Mouse (Mus musculus): ENCODE results near the gene Nrxn3. TPM values are rescaled to one million over a fixed set of nuclear protein-coding genes. Genes with fewer than 3 reads are reported as not detected.

Nrxn3 gene
- total RNA-seq, 2 experiments from 2014 or later = 214 to 265 TPM

GRCm38 (mm10) chr12:89711791-89712190, 989.1 kb downstream of the Nrxn3 start:
- intact Hi-C loops (cut with DNase I) = no loop called here
- no peak for DNase-seq (ENCODE audit: low spot score in 2 of 2)

DNA sequence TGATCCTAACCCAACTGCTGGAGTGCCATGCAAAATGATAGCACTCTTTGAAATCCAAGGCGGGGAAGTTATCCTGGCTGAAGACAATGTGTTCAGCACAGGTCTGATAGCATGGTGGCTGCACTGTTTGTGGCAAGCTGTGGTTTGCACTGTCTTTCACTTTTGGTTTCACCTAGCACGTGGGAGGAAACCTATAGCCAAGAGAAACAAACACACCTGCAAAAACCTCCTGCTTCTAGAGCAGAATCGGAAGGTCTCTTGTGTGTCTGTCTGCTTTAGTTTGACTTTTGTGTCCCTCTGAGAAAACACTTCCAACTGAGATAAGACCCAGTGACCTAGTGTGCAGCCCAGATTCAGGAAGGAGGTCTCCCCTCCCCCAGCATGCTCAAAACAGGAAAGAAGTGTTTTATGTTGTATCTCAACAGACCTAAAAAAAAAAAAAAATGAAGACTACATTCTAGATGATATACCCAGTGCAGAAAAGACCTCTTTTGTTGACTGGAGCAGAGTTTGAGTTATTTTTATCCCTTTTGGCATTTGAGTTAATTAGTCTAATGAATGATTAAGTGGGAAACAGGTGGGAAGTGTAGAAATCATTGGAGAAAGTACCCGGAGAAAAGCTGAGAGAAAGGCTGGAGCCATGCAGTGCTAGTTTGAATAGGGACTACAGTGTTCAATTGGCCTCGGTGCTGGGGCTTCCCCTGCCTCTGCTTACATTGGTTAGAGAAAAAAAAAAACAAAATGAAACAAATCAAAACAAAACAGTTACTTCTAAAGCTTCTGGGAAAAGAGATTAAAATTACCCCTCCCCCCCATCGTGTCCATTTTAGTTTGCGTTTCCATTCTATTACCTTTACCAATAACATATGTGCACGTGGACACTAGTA, 996.8 kb downstream of the Nrxn3 start:
- intact Hi-C loops (cut with DNase I) = loop anchor here (5.0 kb wide), 1 partner anchor 73 kb away; no protein-coding TSS in a partner anchor
- DNase-seq (ENCODE audit: low spot score in 2 of 2) = no peak

DNA sequence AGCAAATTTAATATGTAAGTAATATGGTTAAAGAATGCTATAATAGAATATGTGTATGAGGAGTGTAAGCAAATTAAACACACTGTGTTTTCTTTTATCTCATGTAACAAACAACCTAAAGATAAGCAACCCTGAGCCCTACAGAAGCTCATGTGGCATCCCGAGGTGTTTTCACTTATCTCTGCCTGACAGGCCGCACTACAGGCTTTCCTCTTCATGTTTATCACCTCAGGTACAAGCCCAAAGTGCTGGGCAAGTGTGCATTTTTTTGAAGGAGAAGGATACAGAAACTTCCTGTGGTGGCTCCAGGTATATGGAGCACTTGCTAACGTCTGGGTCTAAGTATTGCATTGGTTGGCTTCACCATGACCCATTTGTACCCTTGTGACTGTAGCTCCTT, 998.3 kb downstream of the Nrxn3 start:
- no peak for DNase-seq (ENCODE audit: low spot score in 2 of 2)
- intact Hi-C loops (cut with DNase I) = loop anchor here (5.0 kb wide), 1 partner anchor 71 kb away; no protein-coding TSS in a partner anchor

DNA sequence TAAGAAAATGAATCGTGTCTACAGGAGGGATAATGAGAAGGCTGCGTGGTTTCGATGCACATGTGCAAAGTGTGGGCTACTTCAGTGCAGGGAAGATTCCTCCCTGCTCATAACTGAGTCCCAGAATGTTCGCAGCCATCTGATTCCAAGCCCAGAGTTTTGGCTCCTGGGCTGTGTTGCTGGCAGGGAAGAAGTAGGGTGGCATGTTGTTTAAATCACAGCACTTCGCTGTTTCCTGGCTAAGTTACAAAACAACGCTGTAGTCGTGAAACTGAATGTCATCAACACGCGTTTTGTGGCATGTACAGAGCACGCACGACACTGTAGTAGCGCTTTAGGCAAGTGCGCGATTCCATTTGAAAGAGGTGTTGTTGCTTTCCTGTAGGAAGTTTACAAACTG, 999.8 kb downstream of the Nrxn3 start:
- intact Hi-C loops (cut with DNase I) = loop anchor here (1.0 to 5.0 kb wide), 2 partner anchors 37 to 70 kb away; no protein-coding TSS in a partner anchor
- peak; percentile 57 to 65 for DNase-seq (ENCODE audit: low spot score in 2 of 2)

GRCm38 (mm10) chr12:89724048-89724447, 1001.4 kb downstream of the Nrxn3 start:
- intact Hi-C loops (cut with DNase I) = loop anchor here (1.0 to 5.0 kb wide), 2 partner anchors 14 to 68 kb away; no protein-coding TSS in a partner anchor
- peak; percentile 38 to 42 for DNase-seq (ENCODE audit: low spot score in 2 of 2)

DNA sequence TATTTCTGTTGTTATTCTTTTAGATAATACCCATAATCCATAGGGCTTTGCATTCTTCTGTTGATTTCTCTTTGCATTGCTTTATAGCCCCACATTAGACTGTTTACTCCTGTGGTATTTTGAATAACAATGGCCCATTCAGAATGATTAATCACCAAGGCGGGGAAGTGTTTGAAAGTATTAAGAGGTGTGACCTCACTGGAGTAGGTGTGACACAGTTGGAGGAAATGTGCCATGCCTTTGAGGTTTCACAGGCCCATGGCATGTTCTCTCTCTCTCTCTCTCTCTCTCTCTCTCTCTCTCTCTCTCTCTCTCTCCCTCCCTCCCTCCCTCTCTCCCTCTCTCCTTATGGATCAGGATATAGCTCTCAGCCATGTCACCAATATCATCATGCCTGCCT, 1019.6 kb downstream of the Nrxn3 start:
- no peak for DNase-seq (ENCODE audit: low spot score in 2 of 2)
- intact Hi-C loops (cut with DNase I) = no loop called here

- DNase-seq (ENCODE audit: low spot score in 2 of 2) = no peak
- intact Hi-C loops (cut with DNase I) = no loop called here
These were observed 1020.1 kb downstream of the Nrxn3 start for GRCm38 (mm10) chr12:89742796-89743195.

DNA sequence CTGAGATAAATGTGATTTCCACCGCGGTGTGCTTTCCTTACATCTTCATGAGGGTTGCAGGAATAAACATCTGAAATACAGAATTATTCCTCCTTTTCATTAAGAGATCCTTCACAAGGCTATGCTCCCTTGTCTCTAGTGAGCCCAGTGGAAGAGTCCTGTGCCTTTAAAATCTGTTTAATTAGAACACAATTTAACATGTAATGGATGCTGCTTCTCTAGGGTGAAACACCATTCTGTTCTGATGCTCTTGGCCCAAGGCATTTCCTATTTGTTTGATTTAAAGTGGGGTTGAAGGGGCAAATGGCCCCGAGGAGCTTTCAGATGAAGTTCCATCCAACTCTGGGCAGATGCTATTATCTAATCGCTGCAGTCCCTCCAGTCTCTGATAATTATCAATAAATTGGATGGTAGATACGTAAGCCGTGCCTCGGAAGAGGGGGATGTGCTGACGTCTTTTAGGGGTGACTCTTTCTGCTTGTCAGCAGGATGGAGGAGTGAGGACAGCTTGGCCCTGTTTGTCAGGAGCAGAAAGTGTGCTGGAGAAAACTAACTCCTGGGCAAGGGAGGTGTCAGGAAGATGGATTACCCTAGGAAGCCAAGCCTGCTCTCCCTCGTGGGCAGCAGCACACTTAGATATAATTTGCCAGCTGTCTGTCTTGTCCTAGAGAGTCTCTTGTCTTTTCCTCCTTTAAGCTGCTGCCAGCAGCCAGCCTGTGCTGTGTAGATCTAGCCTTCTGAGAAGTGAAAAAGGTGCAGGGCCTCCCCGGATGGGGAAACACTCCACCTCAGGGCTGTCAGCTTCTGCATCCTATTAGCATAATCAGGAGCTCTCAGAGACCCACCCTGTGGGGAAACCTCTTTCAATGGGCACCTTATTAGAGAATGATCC, 1041.8 kb downstream of the Nrxn3 start:
- intact Hi-C loops (cut with DNase I) = no loop called here
- DNase-seq (ENCODE audit: low spot score in 2 of 2) = peak in 1 of 2 experiments; percentile 9

DNA sequence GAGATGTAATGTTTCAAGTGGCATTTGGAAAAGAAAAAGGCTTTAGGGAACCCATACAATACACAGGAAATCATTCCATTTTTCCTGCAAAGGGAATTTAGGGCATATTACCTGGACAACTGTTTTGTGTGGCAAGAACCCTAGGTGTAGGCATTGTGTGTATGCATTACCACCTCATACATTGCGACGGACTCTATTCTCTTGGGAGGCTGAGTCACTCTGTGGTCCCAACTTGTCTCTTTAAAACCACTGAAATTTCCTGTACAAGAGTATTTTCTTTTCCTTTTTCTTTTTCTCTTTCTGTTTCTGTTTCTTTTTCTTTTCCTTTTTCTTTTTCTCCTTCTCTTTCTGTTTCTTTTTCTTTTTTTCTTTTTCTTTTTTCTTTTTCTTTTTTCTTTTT, 1042.5 kb downstream of the Nrxn3 start:
- no peak for DNase-seq (ENCODE audit: low spot score in 2 of 2)
- intact Hi-C loops (cut with DNase I) = no loop called here

GRCm38 (mm10) chr12:89788794-89789193, 1066.1 kb downstream of the Nrxn3 start:
- DNase-seq (ENCODE audit: low spot score in 2 of 2) = no peak
- intact Hi-C loops (cut with DNase I) = no loop called here

- no peak for DNase-seq (ENCODE audit: low spot score in 2 of 2)
- intact Hi-C loops (cut with DNase I) = loop anchor here (5.0 kb wide), 1 partner anchor 68 kb away; no protein-coding TSS in a partner anchor
These were observed 1067.3 kb downstream of the Nrxn3 start for GRCm38 (mm10) chr12:89789981-89790380.

DNA sequence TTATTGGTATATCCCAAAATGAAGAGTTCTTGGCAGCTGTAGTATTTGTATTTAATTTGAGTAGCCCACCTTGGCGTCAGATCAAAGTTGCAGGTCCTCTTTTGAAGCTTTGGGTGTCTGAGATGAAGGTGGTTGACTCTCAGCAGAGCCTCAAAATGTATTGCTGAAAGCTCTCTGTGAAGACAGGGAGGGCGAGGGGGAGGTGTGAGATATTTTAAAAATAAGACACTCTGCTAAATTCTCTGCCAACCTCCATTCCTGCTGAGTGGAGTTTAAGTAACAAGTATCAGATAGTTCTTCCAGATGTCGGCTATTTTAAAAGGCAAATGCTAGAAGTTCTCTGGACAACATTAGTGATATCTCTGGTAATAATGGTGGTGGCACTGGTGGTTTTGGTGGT, 1069.2 kb downstream of the Nrxn3 start:
- intact Hi-C loops (cut with DNase I) = loop anchor here (5.0 kb wide), 1 partner anchor 70 kb away; no protein-coding TSS in a partner anchor
- DNase-seq (ENCODE audit: low spot score in 2 of 2) = peak in 1 of 2 experiments; percentile 8

- peak; percentile 16 to 18 for DNase-seq (ENCODE audit: low spot score in 2 of 2)
- intact Hi-C loops (cut with DNase I) = loop anchor here (5.0 kb wide), 1 partner anchor 72 kb away; no protein-coding TSS in a partner anchor
These were observed 1072.1 kb downstream of the Nrxn3 start for GRCm38 (mm10) chr12:89794741-89795140.

DNA sequence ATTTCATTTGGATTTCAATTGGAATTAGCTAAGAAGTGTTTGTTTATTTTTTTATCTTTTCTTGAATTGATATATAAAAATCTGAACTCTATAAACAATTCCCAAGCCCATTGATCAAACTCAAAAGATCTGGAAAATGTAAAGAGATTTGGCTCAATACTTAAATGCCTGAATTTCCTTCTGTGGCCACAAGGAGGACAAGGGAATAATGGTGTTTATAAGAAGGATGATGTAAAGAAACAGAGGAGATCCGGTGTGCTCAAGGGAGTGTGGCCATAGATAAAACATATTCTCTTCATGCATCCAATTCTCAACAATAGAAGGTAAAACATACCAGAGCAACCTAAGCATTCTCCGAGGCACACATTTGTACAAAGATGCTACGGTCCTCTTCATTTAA, 1085.5 kb downstream of the Nrxn3 start:
- no peak for DNase-seq (ENCODE audit: low spot score in 2 of 2)
- intact Hi-C loops (cut with DNase I) = no loop called here

- intact Hi-C loops (cut with DNase I) = loop anchor here (10.0 kb wide), 1 partner anchor 255 kb away; no protein-coding TSS in a partner anchor
These were observed 1087.5 kb downstream of the Nrxn3 start for GRCm38 (mm10) chr12:89810146-89810545.

DNA sequence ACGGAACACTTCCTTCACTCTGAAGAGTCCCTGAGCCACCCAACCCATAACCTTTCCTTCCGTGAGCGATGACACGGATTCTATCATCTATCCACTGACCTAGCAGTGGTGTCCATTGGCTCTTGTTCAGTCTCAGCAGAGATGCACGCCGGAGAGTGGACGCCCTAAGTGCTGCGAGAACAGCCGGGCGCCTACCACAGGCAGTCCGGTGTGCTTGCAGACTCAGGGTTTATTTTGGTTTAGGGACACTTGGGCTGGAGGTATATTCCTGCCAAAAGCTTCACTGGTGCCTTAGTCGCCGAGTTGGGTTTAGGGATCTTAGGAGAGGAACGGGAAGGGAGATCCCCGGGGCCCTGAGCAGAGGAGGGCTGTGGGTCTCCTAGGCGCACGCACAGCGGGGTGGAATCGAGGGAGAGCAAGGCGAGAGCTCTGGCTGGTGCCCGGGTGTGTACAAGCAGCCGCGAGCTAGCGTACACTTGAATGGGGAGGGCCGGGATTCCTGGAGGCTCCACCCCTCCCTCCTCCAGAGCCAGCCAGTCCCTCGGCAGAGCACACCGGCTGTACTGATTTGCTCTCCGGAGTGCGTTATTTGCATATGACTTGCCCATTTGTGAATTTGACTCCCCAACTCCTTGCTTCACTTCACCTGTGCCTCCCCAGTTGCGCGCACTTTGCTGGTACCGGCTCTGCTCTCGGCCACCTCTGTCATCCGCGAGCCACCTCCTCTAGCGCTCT, 1089.3 kb downstream of the Nrxn3 start:
- peak; percentile 78 to 81 for DNase-seq (ENCODE audit: low spot score in 2 of 2)
- intact Hi-C loops (cut with DNase I) = loop anchor here (10.0 kb wide), 1 partner anchor 257 kb away; no protein-coding TSS in a partner anchor

More at GRCm38 (mm10) chr12:89810146-89810545, 1087.5 kb downstream of the Nrxn3 start:
- no peak for DNase-seq (ENCODE audit: low spot score in 2 of 2)

GRCm38 (mm10) chr12:89812550-89813207, 1090.0 kb downstream of the Nrxn3 start:
- intact Hi-C loops (cut with DNase I) = loop anchor here (10.0 kb wide), 1 partner anchor 258 kb away; no protein-coding TSS in a partner anchor
- no peak for DNase-seq (ENCODE audit: low spot score in 2 of 2)

DNA sequence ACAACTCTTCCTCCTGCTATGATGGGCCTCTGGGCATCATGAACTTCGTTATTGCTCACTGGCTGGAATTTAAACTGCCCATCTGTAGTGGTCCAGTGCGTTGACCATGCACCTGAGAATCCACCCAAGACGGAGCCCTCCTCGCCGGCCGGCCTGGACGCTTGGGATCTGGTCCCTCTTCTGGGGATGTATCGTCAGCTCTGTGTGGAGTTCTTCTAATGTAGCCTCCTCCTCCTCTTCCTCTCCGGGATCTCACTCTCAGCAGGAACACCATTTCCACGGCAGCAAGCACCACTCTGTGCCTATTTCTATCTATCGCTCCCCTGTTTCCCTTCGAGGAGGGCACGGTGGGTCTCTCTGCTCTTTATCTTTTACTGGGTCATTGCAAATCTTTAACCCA, 1090.6 kb downstream of the Nrxn3 start:
- intact Hi-C loops (cut with DNase I) = loop anchor here (10.0 kb wide), 1 partner anchor 258 kb away; no protein-coding TSS in a partner anchor
- DNase-seq (ENCODE audit: low spot score in 2 of 2) = no peak

Measured in left cerebral cortex, postnatal 36 days (tissue).